In the genomic region with DNA sequence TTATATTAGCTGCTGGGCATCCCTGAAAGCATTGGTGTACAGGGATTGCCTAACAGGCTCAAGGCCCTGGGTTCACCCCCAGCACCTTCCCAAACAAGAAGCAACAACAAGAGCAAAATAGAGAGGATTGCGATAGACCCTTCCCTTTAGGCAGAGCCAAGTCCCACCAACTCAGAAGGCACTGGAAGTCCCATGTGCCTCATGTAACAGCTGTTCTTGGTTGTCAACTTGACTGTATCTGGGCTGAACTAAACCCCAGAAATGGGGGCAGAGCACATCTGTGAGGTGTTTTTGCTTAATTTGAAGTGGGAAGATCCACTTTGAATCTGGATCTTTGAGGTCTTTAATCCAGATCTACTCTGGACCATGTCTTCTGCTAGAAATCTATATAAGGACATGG, we compare ENCODE assay signal across 16 mouse cellular contexts. TPM values are rescaled to one million over a fixed set of nuclear protein-coding genes. Genes with fewer than 3 reads are reported as not detected.
"Had no signal": no experiment of that assay in that cellular context is flagged by ENCODE, and none has a peak within 500 bp of the region (broad histone marks: within the 10 kb centered on the region; RNA-seq: fewer than 3 reads in every experiment).

No protein-coding gene starts in this region.

- H3K4me1 ChIP-seq: neural tube, embryonic 13.5 days; neural tube, embryonic 15.5 days; stomach, embryonic 15.5 days had no signal

- H3K4me2 ChIP-seq: neural tube, embryonic 13.5 days; neural tube, embryonic 15.5 days; stomach, embryonic 15.5 days had no signal

- H3K9ac ChIP-seq: neural tube, embryonic 13.5 days; neural tube, embryonic 15.5 days; stomach, embryonic 15.5 days had no signal

- H3K27ac ChIP-seq: neural tube, embryonic 13.5 days; neural tube, embryonic 15.5 days; stomach, embryonic 15.5 days; stomach, postnatal 0 days had no signal

- H3K36me3 ChIP-seq: neural tube, embryonic 13.5 days; neural tube, embryonic 15.5 days; stomach, embryonic 15.5 days had no signal

- H3K9me3 ChIP-seq: neural tube, embryonic 15.5 days; stomach, embryonic 15.5 days had no signal

- H3K27me3 ChIP-seq: neural tube, embryonic 13.5 days; neural tube, embryonic 15.5 days; stomach, embryonic 15.5 days had no signal

- DNase-seq: retina, postnatal 1 day; right cerebral cortex, postnatal 14 days; right cerebral cortex, postnatal 25 days; right cerebral cortex, postnatal 4 days; spleen, adult 18-20 months; thymus, adult 18-20 months; thymus, adult 2 months; thymus, postnatal 14 days; thymus, postnatal 25 days; thymus, postnatal 36 days; thymus, postnatal 4 days had no signal

- H3K4me3 ChIP-seq: neural tube, embryonic 13.5 days; neural tube, embryonic 15.5 days; stomach, embryonic 15.5 days had no signal

RNA-seq across cellular contexts. Expression of a gene that starts 32.0 kb away (rescaled TPM):
- total RNA-seq: neutrophil, adult 5-6 weeks had no signal
